Mouse (Mus musculus) brain, embryonic 14.5 days (tissue): ENCODE measurements at regions not wholly inside any gene's neighbourhood (a gene's known extent, or its start where the extent isn't known, plus 50 kb on each side); places are given as distances from the start of the nearest gene placed in this dataset.

Experiments used
- CTCF ChIP-seq: fragments of 200-500 bp; IDR thresholded peaks from 2 replicates; pipeline ENCODE4 v1.5.1; 2012; ENCODE audit warnings: inconsistent platforms, mild to moderate bottlenecking, moderate library complexity, borderline replicate concordance; ENCODE audit not compliant: insufficient read depth, insufficient read length; ENCODE audit errors: extremely low read depth
- POLR2A ChIP-seq: fragments of 200-500 bp; IDR thresholded peaks from 2 replicates; pipeline ENCODE4 v1.6.1; 2012; ENCODE audit warnings: mild to moderate bottlenecking, inconsistent platforms, borderline replicate concordance; ENCODE audit not compliant: poor library complexity, insufficient read depth, insufficient read length, severe bottlenecking; ENCODE audit errors: extremely low read depth

- no peak for TF ChIP-seq CTCF
- no peak for TF ChIP-seq POLR2A
Observed at GRCm38 (mm10) chr3:36318635-36319034, 96.5 kb upstream of the Qrfpr start.
